Mouse (Mus musculus) midbrain, embryonic 15.5 days (tissue): ENCODE results near the gene Bcl6. TPM values are rescaled to one million over a fixed set of nuclear protein-coding genes. Genes with fewer than 3 reads are reported as not detected.

Experiments
- ATAC-seq: fragments of 200-750 bp; cut with Nextera tagmentation; replicated peaks from 2 replicates; pipeline ENCODE4 v1.8.0; 2017; ENCODE audit warnings: moderate TSS enrichment
- H3K27ac ChIP-seq: fragments of 300-500 bp; sonication (generic); 2 replicates; pipeline ENCODE4 v1.5.1; 2015; ENCODE audit warnings: mild to moderate bottlenecking, inconsistent platforms
- H3K27me3 ChIP-seq: fragments of 300-500 bp; sonication (generic); replicated peaks from 2 replicates; pipeline ENCODE4 v1.6.1; 2015; ENCODE audit warnings: inconsistent platforms
- H3K36me3 ChIP-seq: fragments of 300-500 bp; sonication (generic); replicated peaks from 2 replicates; pipeline ENCODE4 v1.6.1; 2015; ENCODE audit warnings: inconsistent platforms
- H3K4me1 ChIP-seq: fragments of 300-500 bp; sonication (generic); 2 replicates; pipeline ENCODE4 v1.6.1; 2015; ENCODE audit warnings: inconsistent platforms
- H3K4me2 ChIP-seq: fragments of 300-500 bp; sonication (generic); 2 replicates; pipeline ENCODE4 v1.6.1; 2015; ENCODE audit warnings: inconsistent platforms, mild to moderate bottlenecking, moderate library complexity
- H3K4me3 ChIP-seq: fragments of 300-500 bp; sonication (generic); 2 replicates; pipeline ENCODE4 v1.5.1; 2015; ENCODE audit warnings: mild to moderate bottlenecking, inconsistent platforms
- H3K9ac ChIP-seq: fragments of 300-500 bp; sonication (generic); 2 replicates; pipeline ENCODE4 v1.6.1; 2015; ENCODE audit warnings: mild to moderate bottlenecking, inconsistent platforms
- H3K9me3 ChIP-seq: fragments of 300-500 bp; sonication (generic); 2 replicates; pipeline ENCODE4 v1.6.1; 2016; ENCODE audit warnings: inconsistent platforms
- WGBS: fragments of 180-500 bp; shearing (Covaris S2); methylation state at CpG from one replicate; pipeline ENCODE4 v1.1.7; 2015; ENCODE audit warnings: mixed read lengths; 5-methylcytosine and 5-hydroxymethylcytosine counted together
- polyA plus RNA-seq: library from polyadenylated mRNA; unstranded; fragments of >200 nt; fragmentation: Nextera tagmentation; extraction: Ambion mirVana; gene quantifications from 2 replicates; pipeline ENCODE4 v1.2.1, GENCODE M21; 2015

Gene Bcl6
- 0.47 and 0.57 TPM in 2 replicates for polyA plus RNA-seq

DNA sequence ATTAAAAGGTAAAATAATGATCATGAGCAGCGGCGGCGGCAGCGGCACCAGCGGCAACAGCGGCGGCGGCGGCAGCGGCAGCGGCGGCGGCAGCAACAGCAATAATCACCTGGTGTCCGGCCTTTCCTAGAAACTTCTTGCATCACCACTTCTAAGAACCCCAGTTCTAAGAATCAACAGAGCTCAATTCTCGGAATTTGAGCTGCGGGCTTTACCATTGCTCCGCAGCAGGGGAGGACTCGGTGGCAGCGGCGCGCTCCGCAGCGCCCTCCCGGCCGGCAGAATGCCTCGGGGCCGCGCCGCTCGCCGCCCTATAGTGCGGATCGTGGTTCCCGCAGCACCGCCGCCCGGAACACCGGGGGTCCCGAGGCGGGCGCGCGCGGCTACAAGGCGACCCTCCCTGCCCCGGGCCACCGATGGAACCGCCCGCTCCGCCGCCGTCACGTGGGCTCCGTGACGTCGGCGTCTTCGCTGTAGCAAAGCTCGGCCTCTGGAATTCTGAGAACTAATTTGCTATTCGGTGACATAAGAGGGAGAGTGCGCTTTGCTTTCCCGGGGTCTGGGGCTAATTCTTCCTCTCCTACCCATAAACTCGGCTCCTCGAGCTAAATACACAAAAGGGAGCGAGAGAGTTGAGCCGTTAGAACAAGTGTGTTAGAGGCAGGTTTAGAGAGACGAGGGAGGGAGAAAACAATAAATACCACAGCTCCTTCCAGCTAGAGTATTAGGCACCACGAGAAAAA, at the start of gene Bcl6, which contains the start of gene Gm37419:
Bcl6 (minus strand) TSS at position 387 of the 743 bp plus-strand sequence.
Gm37419 (plus strand) TSS at position 17 of the 743 bp plus-strand sequence.
- H3K4me1 ChIP-seq = peaks cover 31% of the 10 kb centered on the region
- H3K27me3 ChIP-seq = peaks cover 28% of the 10 kb centered on the region
- peak within 1 kb of the TSS; percentile 74 for H3K9ac ChIP-seq
- peak within 1 kb of the TSS; percentile 53 for H3K4me3 ChIP-seq
- no peaks in the 10 kb centered on the region for H3K9me3 ChIP-seq
- peak; percentile 86 for ATAC-seq
- H3K4me2 ChIP-seq = peak within 1 kb of the TSS; percentile 92
- peak within 1 kb of the TSS; percentile 96 for H3K27ac ChIP-seq
- no peaks in the 10 kb centered on the region for H3K36me3 ChIP-seq
- WGBS = under 1% methylated on average over 68 of the region's 68 CpGs

DNA sequence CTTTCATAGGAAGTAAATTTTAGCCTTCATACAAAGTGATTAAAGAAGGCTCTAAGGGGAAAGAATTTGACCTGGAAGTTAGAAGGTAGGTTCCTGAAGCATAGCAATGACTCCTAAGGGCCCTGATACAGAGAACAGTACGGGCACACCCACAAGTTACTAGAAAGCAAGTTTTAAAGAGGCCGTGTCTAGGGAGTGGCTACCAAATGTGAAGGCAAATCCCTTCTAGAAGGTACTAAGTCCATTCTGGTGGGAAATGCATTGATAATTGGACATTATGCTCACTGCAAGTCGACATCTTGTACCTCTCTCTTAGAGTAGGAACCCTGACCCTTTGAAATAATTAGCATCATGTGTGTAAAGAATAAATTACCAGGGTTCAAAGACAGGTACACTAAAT, 47.7 kb upstream of the Bcl6 start:
- Histone ChIP-seq H3K36me3 (no peaks in the 10 kb centered on the region), H3K9ac (no peak overlapping the region), H3K27me3 (no peaks in the 10 kb centered on the region), H3K4me2 (no peak overlapping the region), H3K4me3 (no peak overlapping the region), H3K9me3 (no peaks in the 10 kb centered on the region), H3K27ac (no peak overlapping the region), H3K4me1 (no peaks in the 10 kb centered on the region)
- no peak for ATAC-seq
- 90% methylated on average over 3 of the region's 3 CpGs for WGBS

DNA sequence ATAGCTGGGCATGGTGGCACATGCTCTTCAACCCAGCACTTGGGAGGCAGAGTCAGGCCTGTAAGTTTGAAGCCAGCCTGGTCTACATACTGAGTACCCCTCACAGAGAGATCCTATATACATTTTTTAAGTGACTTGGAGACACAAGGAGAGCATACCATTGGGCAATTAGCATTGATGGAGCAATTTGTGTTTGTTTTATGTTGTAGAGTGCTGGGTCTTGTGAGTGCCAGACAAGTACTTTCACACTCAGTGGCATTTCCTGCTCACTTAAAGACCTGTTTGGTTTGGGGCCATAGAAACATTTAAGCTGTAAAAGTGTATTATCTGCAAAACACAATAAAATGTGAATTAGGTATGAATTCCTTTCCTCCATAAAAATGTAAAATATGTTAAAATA, 47.1 kb upstream of the Bcl6 start:
- no peak for ATAC-seq

DNA sequence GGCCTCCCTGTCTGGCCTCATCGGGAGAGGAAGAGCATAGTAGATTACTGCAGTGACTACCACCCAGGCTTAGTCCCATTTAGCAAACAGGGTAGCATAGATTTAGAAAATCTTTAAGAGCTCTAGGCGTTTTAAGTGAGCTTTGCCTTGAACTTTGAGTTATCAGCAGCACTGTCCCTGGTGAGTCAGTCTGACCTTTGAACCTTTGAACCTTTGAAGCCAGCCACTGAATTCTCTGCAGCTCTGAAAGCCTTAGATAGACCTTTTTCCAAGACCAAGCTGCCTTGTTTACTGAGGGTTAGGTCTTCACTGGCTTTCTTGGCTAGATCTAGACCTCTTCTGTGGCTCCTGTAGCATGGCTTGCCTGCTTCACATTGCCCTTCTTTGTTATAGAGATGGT, 45.8 kb upstream of the Bcl6 start:
- WGBS = 69% methylated on average over 2 of the region's 2 CpGs
- H3K4me2 ChIP-seq = no peak overlapping the region
- ATAC-seq = no peak

More for the DNA sequence above, 47.1 kb upstream of the Bcl6 start:
- Histone ChIP-seq H3K36me3 (no peaks in the 10 kb centered on the region), H3K27me3 (no peaks in the 10 kb centered on the region), H3K9me3 (no peaks in the 10 kb centered on the region), H3K27ac (no peak overlapping the region), H3K4me3 (no peak overlapping the region), H3K4me2 (no peak overlapping the region), H3K9ac (no peak overlapping the region), H3K4me1 (no peaks in the 10 kb centered on the region)

DNA sequence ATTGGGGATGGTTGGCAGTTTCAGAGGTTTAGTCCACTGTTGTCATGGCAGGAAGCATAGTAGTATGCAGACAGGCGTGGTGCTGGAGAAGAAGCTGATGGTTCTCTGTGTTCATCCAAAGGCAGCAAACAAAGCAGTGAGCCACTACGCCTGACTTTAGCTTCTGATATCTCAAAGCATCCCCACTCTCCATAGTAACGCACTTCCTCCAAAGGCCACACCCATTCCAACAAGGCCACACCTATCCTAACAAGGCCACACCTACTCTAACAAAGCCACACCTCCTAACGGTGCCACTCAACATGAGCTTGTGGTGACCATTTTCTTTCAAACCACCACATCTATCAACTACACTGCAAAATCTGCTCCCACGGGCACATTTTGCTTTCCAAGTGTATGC, 44.6 kb upstream of the Bcl6 start:
- 93% methylated on average over 5 of the region's 5 CpGs for WGBS
- Histone ChIP-seq H3K9ac (no peak overlapping the region), H3K4me1 (no peaks in the 10 kb centered on the region)

More for the DNA sequence above, 45.8 kb upstream of the Bcl6 start:
- no peaks in the 10 kb centered on the region for H3K9me3 ChIP-seq
- H3K27me3 ChIP-seq = no peaks in the 10 kb centered on the region
- H3K4me3 ChIP-seq = no peak overlapping the region
- no peak overlapping the region for H3K9ac ChIP-seq
- H3K36me3 ChIP-seq = no peaks in the 10 kb centered on the region
- H3K4me1 ChIP-seq = no peaks in the 10 kb centered on the region
- no peak overlapping the region for H3K27ac ChIP-seq

DNA sequence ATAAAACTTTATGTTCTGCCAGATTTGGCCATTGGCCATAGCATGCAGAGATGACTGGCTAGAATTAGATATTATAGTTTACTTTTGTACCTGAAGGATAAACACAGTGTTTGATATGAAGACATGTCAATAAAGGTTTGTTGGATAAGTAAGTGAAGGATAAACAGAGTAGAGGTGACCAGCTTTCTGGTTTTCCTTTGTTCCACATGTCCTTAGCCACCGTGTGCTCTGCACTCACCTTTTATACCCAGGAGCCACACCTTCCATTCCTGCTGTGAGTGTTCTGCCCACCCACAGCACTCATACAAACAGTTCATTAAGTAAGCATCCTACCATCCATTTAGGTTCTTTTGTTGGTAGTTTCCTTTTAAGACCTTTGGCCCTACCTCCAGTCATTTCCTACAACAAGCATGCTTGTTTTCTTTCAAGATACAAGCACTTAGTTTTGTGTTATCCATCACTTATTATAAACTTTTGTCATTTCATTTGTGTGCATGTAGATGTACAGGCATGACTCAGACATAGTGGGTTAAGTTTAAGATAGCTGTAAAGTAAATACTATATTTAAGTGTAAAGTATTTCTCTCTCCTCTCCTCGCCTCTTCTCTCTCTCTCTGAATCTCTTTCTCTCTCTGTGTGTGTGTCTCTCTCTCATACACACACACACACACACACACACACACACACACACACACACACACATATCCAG, 41.5 kb upstream of the Bcl6 start:
- H3K4me1 ChIP-seq = no peaks in the 10 kb centered on the region
- 81% methylated on average over 2 of the region's 2 CpGs for WGBS
- H3K4me2 ChIP-seq = no peak overlapping the region
- no peak overlapping the region for H3K4me3 ChIP-seq
- no peak overlapping the region for H3K9ac ChIP-seq
- no peak for ATAC-seq
- H3K9me3 ChIP-seq = no peaks in the 10 kb centered on the region
- no peak overlapping the region for H3K27ac ChIP-seq
- no peaks in the 10 kb centered on the region for H3K27me3 ChIP-seq
- H3K36me3 ChIP-seq = no peaks in the 10 kb centered on the region

More for the DNA sequence above, 44.6 kb upstream of the Bcl6 start:
- H3K9me3 ChIP-seq = no peaks in the 10 kb centered on the region
- H3K36me3 ChIP-seq = no peaks in the 10 kb centered on the region
- H3K27me3 ChIP-seq = no peaks in the 10 kb centered on the region
- H3K4me3 ChIP-seq = no peak overlapping the region
- ATAC-seq = no peak
- no peak overlapping the region for H3K4me2 ChIP-seq
- H3K27ac ChIP-seq = no peak overlapping the region

DNA sequence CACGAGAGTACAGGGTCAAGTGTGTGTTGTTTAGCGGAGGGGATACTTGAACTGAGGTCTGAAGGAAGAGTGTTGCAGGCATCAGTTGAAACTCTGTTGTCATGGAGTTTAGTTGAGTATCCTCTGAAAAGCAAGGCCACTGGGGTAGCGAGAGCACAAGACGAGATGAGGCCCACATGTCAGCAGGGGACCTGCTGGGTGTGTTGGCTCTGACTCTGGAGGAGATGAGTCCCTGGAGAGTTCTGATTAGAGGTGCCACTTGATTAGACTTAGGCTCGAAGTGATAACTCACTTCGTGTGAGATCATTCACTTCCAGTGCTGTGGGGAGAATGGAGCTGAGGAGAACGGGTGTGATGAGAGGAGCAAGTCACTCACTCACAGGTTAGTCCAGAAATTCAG, 36.8 kb upstream of the Bcl6 start:
- no peak overlapping the region for H3K4me2 ChIP-seq

DNA sequence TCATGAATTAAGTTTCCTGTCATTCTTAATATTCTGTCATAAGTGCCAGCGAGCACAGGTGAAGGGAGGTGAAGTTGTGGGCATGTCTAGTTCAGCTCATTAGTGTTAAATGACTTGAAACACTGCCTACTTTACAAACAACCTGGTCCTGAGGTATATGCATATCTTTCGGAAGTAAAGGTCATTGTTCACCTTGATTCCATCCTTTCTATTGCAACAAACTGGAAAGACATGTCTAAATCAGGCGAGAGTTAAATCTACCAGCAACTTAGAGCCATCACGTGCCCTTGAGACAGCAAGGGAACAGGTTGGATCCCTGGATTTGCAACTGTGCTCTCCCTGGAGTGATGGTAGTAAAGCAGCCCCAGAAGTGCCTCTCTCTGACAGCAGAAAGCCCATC, 34.0 kb upstream of the Bcl6 start:
- 94% methylated on average over 4 of the region's 4 CpGs for WGBS

More for the DNA sequence above, 36.8 kb upstream of the Bcl6 start:
- Histone ChIP-seq H3K4me1 (no peaks in the 10 kb centered on the region), H3K4me3 (no peak overlapping the region), H3K36me3 (no peaks in the 10 kb centered on the region), H3K27me3 (no peaks in the 10 kb centered on the region), H3K9me3 (no peaks in the 10 kb centered on the region), H3K9ac (no peak overlapping the region), H3K27ac (no peak overlapping the region)
- no peak for ATAC-seq
- WGBS = 73% methylated on average over 7 of the region's 7 CpGs

DNA sequence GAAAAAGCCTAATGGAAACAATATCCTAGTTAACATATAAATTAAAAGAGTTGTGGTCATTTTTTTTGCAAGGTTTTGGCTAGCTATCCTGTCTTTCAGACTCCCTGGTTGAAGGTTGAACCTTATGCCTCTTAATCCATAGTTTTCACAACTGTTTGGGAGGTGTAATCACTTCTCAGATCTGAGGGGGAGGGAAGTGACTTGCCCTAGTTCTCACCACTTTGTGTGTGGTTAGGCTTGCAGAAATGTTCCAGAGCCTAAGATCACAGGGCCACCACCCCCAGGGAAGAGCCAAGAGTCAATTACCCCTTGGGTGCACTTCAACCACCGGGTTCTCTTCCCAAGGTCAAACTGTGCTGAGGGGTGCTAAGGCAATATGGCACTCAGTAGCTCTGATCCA, 33.1 kb upstream of the Bcl6 start:
- no peaks in the 10 kb centered on the region for H3K4me1 ChIP-seq
- no peaks in the 10 kb centered on the region for H3K27me3 ChIP-seq
- no peak overlapping the region for H3K4me3 ChIP-seq
- ATAC-seq = no peak
- H3K9me3 ChIP-seq = no peaks in the 10 kb centered on the region
- 91% methylated on average over 1 of the region's 1 CpGs for WGBS
- H3K36me3 ChIP-seq = no peaks in the 10 kb centered on the region
- no peak overlapping the region for H3K9ac ChIP-seq
- no peak overlapping the region for H3K4me2 ChIP-seq
- H3K27ac ChIP-seq = no peak overlapping the region

More for the DNA sequence above, 34.0 kb upstream of the Bcl6 start:
- H3K4me3 ChIP-seq = no peak overlapping the region
- no peak for ATAC-seq
- H3K4me2 ChIP-seq = no peak overlapping the region
- H3K27me3 ChIP-seq = no peaks in the 10 kb centered on the region
- H3K9ac ChIP-seq = no peak overlapping the region
- H3K36me3 ChIP-seq = no peaks in the 10 kb centered on the region
- H3K9me3 ChIP-seq = no peaks in the 10 kb centered on the region
- H3K4me1 ChIP-seq = no peaks in the 10 kb centered on the region
- no peak overlapping the region for H3K27ac ChIP-seq

DNA sequence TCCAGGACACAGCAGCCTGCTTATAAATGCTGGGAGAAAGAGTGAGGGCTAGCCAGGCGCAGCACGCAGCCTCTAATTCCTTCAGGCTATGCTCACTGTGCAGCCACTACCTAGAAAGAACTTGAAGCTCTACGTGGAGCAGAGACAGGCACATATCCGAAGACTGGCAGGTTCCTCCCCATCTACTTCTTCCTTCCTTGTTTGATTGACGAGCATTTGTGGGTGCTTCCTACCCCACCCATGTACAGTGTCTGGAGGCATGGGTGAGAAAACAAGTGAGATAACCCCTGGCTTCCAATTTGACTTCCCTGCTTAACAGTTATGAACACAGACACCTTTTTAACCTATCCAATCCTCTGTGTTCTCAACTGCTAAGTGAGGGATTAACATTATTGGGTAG, 28.1 kb upstream of the Bcl6 start:
- Histone ChIP-seq H3K9me3 (no peaks in the 10 kb centered on the region), H3K4me3 (no peak overlapping the region), H3K36me3 (no peaks in the 10 kb centered on the region), H3K4me2 (no peak overlapping the region), H3K27ac (no peak overlapping the region), H3K4me1 (no peaks in the 10 kb centered on the region), H3K9ac (no peak overlapping the region), H3K27me3 (no peaks in the 10 kb centered on the region)
- 62% methylated on average over 5 of the region's 5 CpGs for WGBS
- no peak for ATAC-seq

DNA sequence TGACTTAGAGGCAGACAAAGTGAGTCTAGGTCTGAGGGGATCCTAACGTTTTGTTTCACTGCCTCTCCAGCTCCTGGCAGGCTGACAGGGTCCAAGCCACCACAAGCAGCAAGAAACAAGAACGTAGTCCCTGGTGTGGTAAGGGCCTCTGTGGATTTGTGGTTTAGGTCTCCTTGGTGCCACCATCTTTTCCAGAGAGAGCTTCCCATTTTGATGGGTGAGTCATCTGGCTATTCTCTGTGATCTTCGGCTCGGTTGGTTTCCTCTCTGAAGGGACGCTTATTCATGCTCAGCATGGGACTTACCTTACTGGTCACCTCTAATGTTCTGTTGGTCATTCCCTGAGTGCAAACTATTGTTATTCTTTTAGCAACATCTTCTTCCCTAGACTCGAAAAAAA, 27.6 kb upstream of the Bcl6 start:
- 43% methylated on average over 6 of the region's 6 CpGs for WGBS
- no peaks in the 10 kb centered on the region for H3K36me3 ChIP-seq
- H3K27ac ChIP-seq = no peak overlapping the region

DNA sequence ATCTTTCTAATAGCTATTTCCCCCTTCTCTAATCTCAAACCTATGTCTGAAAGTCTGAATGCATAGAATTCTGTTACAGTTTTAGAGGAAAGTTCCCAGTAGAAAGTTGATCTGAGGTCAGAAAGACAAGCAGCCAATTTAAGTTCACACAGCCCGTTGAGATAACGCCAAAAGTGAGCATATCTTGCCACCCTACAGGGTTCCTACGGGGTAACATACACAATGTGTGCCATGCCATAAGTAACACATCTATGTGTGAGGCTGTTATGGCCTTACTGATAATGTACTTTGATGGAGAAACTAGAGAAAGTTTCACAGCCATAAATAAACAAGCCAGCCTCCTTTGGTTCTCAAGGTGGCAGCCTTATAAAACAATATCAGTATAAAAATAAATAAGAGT, 25.7 kb upstream of the Bcl6 start:
- Histone ChIP-seq H3K4me2 (no peak overlapping the region), H3K27ac (no peak overlapping the region), H3K36me3 (no peaks in the 10 kb centered on the region), H3K9ac (no peak overlapping the region), H3K27me3 (no peaks in the 10 kb centered on the region), H3K9me3 (no peaks in the 10 kb centered on the region), H3K4me1 (no peaks in the 10 kb centered on the region), H3K4me3 (no peak overlapping the region)
- ATAC-seq = no peak
- 94% methylated on average over 3 of the region's 3 CpGs for WGBS

More for the DNA sequence above, 27.6 kb upstream of the Bcl6 start:
- no peak overlapping the region for H3K4me3 ChIP-seq
- H3K27me3 ChIP-seq = no peaks in the 10 kb centered on the region
- H3K4me2 ChIP-seq = no peak overlapping the region
- H3K4me1 ChIP-seq = no peaks in the 10 kb centered on the region
- H3K9me3 ChIP-seq = no peaks in the 10 kb centered on the region
- H3K9ac ChIP-seq = no peak overlapping the region
- no peak for ATAC-seq

DNA sequence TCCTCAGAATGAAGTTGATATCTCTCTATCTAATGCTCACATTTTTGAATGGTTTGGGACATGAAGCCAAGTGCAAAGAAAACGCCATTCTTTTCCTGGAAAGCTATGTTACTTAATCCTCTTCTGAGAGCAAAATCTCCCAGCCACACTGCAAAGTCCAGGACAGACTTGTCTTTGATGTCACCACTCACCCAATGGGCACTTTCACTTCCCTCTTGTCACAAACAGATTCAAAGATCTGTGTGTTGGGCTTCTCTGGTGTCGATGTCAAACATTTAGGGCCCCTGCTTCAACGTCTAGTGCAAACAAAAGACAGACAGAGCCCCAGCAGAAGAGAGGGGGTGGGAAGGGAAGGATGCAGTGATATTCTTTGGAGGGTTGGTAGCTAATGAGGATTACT, 23.4 kb upstream of the Bcl6 start:
- no peaks in the 10 kb centered on the region for H3K9me3 ChIP-seq
- no peaks in the 10 kb centered on the region for H3K27me3 ChIP-seq
- H3K27ac ChIP-seq = no peak overlapping the region
- no peak overlapping the region for H3K4me3 ChIP-seq
- no peaks in the 10 kb centered on the region for H3K36me3 ChIP-seq
- 51% methylated on average over 3 of the region's 3 CpGs for WGBS
- H3K4me2 ChIP-seq = no peak overlapping the region
- ATAC-seq = no peak
- no peak overlapping the region for H3K9ac ChIP-seq
- H3K4me1 ChIP-seq = no peaks in the 10 kb centered on the region
